Comparison of ENCODE assay signal across 12 mouse cellular contexts in the genomic region with DNA sequence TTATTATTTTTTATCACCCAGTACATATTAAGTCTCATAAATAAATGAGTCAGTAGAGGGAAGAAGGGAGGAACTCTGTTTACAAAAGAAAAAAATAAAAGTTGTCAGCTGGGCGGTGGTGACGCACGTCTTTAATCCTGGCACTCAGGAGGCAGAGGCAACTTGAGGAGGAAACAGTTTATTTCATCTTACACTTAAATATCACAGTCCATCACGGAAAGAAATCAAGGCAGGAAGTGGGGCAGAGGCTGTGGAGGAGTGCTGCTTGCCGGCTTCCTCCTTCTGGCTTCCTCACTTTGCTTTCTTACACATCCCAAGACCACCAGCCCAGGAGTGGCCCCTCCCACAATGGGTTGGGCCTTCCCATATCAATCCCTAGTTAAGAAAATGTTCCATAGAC. TPM values are rescaled to one million over a fixed set of nuclear protein-coding genes. Genes with fewer than 3 reads are reported as not detected.
DNase-seq lines count a peak whose midpoint lies in the region; ATAC-seq and TF ChIP-seq lines count a peak whose summit lies in the region.
"Had no signal": no experiment of that assay in that cellular context is flagged by ENCODE, and none has a peak within 500 bp of the region (broad histone marks: within the 10 kb centered on the region; RNA-seq: fewer than 3 reads in every experiment).

No protein-coding gene starts in this region.

- peaks cover 13% of the 10 kb centered on the region; the same call in 1 of the 2 replicates for H3K4me1 ChIP-seq in hindbrain, embryonic 15.5 days (replicated peaks)
- H3K4me1 ChIP-seq: limb, embryonic 12.5 days had no signal

- no peak overlapping the region for H3K4me3 ChIP-seq in left cerebral cortex, adult 2 months
- no peak overlapping the region for H3K4me3 ChIP-seq in hindbrain, embryonic 15.5 days
- H3K4me3 ChIP-seq: limb, embryonic 12.5 days; megakaryocyte, embryonic 14.5 days had no signal

- no peak overlapping the region for H3K4me2 ChIP-seq in hindbrain, embryonic 15.5 days
- H3K4me2 ChIP-seq: limb, embryonic 12.5 days had no signal

- H3K36me3 ChIP-seq in hindbrain, embryonic 15.5 days = no peaks in the 10 kb centered on the region
- H3K36me3 ChIP-seq: limb, embryonic 12.5 days had no signal

- H3K9ac ChIP-seq in hindbrain, embryonic 15.5 days = no peak overlapping the region
- H3K9ac ChIP-seq: limb, embryonic 12.5 days had no signal

- peak; percentile 90 for DNase-seq in heart, adult 11 months
- no peak for DNase-seq in heart, postnatal 10 days
- no peak for DNase-seq in left cerebral cortex, adult 2 months (ENCODE audit: extremely low spot score in 1 of 2, low spot score in 2 of 2)
- DNase-seq in left cerebral cortex, adult 11 months (ENCODE audit: low spot score) = no peak
- DNase-seq in skeletal muscle tissue, adult 2 months (ENCODE audit: low read depth, low spot score) = peak; percentile 29
- DNase-seq in retina, embryonic 14.5 days (ENCODE audit: low spot score) = no peak
- DNase-seq in Muller cell, postnatal 12 days (ENCODE audit: inconsistent ontology term) = no peak

- ATAC-seq in hindbrain, embryonic 15.5 days (ENCODE audit: low FRiP score, low read depth) = no peak

- WGBS in hindbrain, embryonic 15.5 days = 57% methylated on average over 5 of the region's 5 CpGs

- peak overlapping the region; percentile 55 for H3K27ac ChIP-seq in left cerebral cortex, adult 2 months
- peak overlapping the region; percentile 42 for H3K27ac ChIP-seq in hindbrain, embryonic 15.5 days (replicated peaks)
- H3K27ac ChIP-seq: limb, embryonic 12.5 days had no signal

- no peak for TF ChIP-seq CTCF in left cerebral cortex, adult 2 months (IDR thresholded peaks at IDR 0.05)

- intact Hi-C loops in heart, postnatal 10 days (cut with DNase I) = no loop called here
- intact Hi-C loops in left cerebral cortex, adult 2 months (cut with DNase I) = no loop called here

- no peaks in the 10 kb centered on the region for H3K27me3 ChIP-seq in hindbrain, embryonic 15.5 days
- H3K27me3 ChIP-seq: limb, embryonic 12.5 days had no signal

- no peaks in the 10 kb centered on the region for H3K9me3 ChIP-seq in hindbrain, embryonic 15.5 days
- H3K9me3 ChIP-seq: limb, embryonic 12.5 days; megakaryocyte, embryonic 14.5 days had no signal

RNA-seq across cellular contexts. Expression of a gene that starts 8.2 kb away (rescaled TPM):
- under 1 TPM in 1 of 2 experiments, not detected in 1; 0.22 TPM for total RNA-seq in heart, postnatal 10 days (2021)
- total RNA-seq in left cerebral cortex, adult 2 months (2021) = under 1 TPM; 0.25 to 0.56 TPM
- polyA plus RNA-seq in hindbrain, embryonic 15.5 days (2015; fragmentation: Nextera tagmentation; extraction: Ambion mirVana) = 1.8 and 2.2 TPM in 2 replicates
- total RNA-seq: CH12.LX; heart, adult 18-20 months had no signal
- polyA plus RNA-seq: limb, embryonic 12.5 days had no signal

RNA-seq across cellular contexts. Expression of a gene that starts 24.0 kb away (rescaled TPM):
- 10 to 100 TPM; 86.2 to 92.2 TPM for total RNA-seq in heart, postnatal 10 days (2021)
- total RNA-seq in left cerebral cortex, adult 2 months (2021) = 10 to 100 TPM; 56.5 to 58.3 TPM
- 72.0 and 77.5 TPM in 2 replicates for polyA plus RNA-seq in hindbrain, embryonic 15.5 days (2015; fragmentation: Nextera tagmentation; extraction: Ambion mirVana)

RNA-seq across cellular contexts. Expression of a gene that starts 54.0 kb away (rescaled TPM):
- total RNA-seq in heart, postnatal 10 days (2021) = 10 to 100 TPM; 51.5 to 54.9 TPM
- 100 to 1,000 TPM; 180 to 186 TPM for total RNA-seq in left cerebral cortex, adult 2 months (2021)
- 62.8 and 65.2 TPM in 2 replicates for polyA plus RNA-seq in hindbrain, embryonic 15.5 days (2015; fragmentation: Nextera tagmentation; extraction: Ambion mirVana)

Comparison
In these comparisons a context has a peak if more than half of its experiments do, and no peak if none do; other contexts are left out.
1. DNase-seq: peak in heart, adult 11 months (single experiment) and skeletal muscle tissue, adult 2 months (single experiment); none in heart, postnatal 10 days (0 of 2), left cerebral cortex, adult 2 months (0 of 2), left cerebral cortex, adult 11 months (single experiment), retina, embryonic 14.5 days (single experiment) and Muller cell, postnatal 12 days (single experiment).